Mouse (Mus musculus): ENCODE results near the gene Ubr2. TPM values are rescaled to one million over a fixed set of nuclear protein-coding genes. Genes with fewer than 3 reads are reported as not detected.

Gene Ubr2
- total RNA-seq, 4 experiments from 2014 or later = 78.8 to 87.7 (median 82.8) TPM

DNA sequence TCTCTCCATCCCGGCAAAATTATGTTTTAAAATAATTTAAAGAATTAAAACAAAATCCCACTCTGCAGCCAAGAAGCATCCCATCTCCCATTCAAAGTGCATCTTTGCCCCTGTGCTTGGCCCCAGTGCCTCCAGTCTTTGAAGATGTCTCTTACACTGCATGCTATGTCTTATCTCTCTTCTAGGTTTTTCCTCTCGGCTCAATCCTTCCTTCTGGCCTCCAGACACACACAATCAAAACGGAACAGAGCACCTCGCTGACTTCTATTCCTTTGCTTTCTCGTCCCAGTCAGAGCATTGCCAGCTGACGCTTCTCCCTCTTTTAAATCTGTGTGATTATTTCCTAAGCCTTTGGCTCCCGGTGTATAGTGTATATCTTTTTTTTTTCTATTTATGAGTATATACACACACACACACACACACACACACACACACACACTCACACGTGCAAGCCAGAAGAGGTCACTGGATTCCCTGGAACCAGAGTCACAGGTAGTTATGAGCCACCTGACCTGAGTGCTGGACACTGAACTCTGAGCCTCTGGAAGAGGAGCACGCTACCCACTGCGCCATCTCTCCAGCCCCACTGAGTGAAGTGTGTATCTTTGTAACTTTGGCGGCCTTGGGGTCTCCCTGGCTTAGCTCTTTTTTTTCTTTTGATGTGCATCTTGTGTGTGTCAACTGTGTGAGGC, 125.0 kb downstream of the Ubr2 start:
- DNase-seq (ENCODE audit: low spot score) = no peak

DNA sequence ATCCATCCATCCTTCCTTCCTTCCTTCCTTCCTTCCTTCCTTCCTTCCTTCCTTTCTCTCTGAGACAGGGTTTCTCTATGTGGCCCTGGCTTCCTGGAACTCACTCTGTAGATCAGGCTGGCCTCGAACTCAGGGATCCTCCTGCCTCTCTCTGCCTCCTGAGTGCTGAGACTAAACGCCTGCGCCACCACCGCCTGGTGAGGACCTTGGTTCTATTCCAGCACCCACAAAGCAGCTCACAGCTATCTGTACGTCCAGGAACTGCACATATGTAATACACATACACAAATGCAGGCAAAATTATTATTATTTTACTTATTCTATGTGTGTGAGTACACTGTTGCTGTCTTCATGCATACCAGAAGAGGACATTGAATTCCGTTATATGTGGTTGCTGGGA, 125.6 kb downstream of the Ubr2 start:
- DNase-seq (ENCODE audit: low spot score) = no peak

DNA sequence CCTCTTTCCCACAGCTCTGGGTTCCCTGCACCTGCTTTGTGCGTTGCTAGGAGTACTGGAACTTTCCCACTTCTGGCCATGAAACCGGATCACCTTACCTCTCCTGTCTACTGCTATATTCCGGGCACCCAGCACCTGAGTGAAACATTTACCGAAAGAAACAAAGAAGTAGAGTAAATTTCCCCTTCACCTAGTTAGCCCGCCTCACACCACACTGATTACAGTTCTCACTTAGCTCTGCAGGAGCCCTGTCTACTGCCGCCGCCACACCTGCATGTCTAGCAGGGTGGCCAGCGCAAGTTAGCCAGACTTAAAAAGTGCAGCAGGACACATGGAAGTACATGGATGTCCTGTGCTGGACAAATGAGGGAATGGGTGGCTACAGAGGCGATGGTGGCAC, 127.2 kb downstream of the Ubr2 start:
- DNase-seq (ENCODE audit: low spot score) = no peak

GRCm38 (mm10) chr17:46881728-46882127, 128.6 kb downstream of the Ubr2 start:
- no peak for DNase-seq (ENCODE audit: low spot score)

DNA sequence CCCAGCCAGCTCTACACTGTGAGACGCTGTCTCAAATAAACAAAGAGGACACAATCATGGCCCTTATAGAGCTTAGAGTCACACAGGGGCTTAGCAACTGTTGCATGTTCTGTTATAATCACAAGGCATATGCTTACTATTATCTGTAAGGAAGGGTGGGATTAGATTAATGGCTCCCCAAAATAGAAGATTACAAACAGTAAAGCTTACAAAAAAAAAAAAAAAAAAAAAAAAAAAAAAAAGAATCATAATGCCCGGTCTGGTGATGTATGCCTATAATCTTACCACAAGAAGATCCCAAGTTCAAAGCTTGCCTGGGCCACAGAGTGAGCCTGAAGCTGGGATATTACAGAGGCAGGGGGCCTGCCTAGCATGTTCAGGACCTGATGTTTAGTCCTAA, 130.0 kb downstream of the Ubr2 start:
- DNase-seq (ENCODE audit: low spot score) = no peak

DNA sequence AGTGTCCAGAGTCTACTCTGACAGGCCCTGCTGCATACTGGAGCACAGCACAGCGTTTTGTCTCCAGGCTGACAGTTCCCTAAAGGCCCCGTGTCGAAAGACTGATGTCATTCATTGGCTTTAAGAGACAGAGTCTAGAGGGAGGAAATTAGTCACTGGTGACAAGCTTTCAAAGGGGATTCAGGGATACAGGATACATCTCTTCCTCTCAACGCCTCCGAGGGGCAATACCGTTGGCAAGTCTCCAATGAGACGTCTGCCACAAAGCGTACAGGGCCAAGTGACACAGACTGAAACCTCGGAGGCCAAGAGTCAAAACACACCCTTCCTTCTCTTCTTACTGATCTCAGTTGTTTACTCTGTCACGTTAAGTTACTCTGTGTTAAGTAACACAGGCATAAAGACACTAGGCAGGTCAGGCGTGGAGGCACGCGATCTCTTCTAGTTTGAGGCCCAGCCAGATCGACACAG, 130.5 kb downstream of the Ubr2 start:
- peak; percentile 90 for DNase-seq (ENCODE audit: low spot score)

Other genes starting within 250 kb of the Ubr2 start
- not detected for gene Ptcra, start 246.8 kb downstream of the Ubr2 start, total RNA-seq (2022)
- 10 to 100 TPM; 24.2 to 33.2 (median 28.9) TPM for gene 2310039H08Rik, start 237.9 kb downstream of the Ubr2 start, total RNA-seq (2022)
- gene Rpl7l1, start 227.9 kb downstream of the Ubr2 start, total RNA-seq (2022) = 10 to 100 TPM; 43.9 to 58.6 (median 52.8) TPM
- 10 to 100 TPM; 12.8 to 15.3 (median 14.4) TPM for gene Bicral, start 152.1 kb downstream of the Ubr2 start, total RNA-seq (2022)
- gene Tbcc, start 119.9 kb downstream of the Ubr2 start, total RNA-seq (2022) = 10 to 100 TPM; 15.4 to 18.6 (median 17.3) TPM
- not detected for gene Prph2, start 100.1 kb downstream of the Ubr2 start, total RNA-seq (2022)

Data from heart, adult 8-10 months (tissue).